Mouse (Mus musculus): ENCODE data around the gene Ntn1.

Ntn1 gene

GRCm38 (mm10) chr11:68171973-68172647 lies 228.5 kb downstream of the Ntn1 start:
- DNase-seq = no peak

- no peak for DNase-seq
Measured at GRCm38 (mm10) chr11:68168427-68168826, 232.2 kb downstream of the Ntn1 start.

- DNase-seq = no peak
Measured at GRCm38 (mm10) chr11:68164408-68164807, 236.2 kb downstream of the Ntn1 start.

DNA sequence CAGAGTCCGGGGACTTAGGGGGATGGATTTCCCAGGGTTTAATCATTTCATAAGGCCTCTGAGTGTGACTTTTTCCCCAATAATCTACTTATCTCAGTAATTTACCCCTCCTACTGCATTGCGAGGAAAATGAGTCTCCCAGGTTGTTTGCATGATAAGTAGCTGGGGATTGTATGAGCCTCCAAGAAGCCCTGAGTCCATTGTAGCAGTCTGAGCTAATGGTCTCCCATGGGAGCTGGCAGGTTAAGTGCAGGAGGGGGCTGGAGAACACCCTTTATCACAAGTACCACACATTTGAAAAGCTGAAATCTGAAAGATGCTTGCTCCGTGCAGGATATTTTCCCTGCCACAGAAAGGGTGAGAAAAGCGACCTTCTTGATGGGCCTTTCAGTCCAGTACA lies 240.8 kb downstream of the Ntn1 start:
- no peak for DNase-seq
